Mouse (Mus musculus) ES-E14 (cell line): ENCODE results near the gene Tmem163. TPM values are rescaled to one million over a fixed set of nuclear protein-coding genes. Genes with fewer than 3 reads are reported as not detected.

Source experiments
- DNase-seq: peaks from one replicate; pipeline ENCODE4 v3.0.0-alpha.2; 2013; ENCODE audit warnings: low read depth, low spot score
- H3K27ac ChIP-seq: 2 replicates; pipeline ENCODE4 v1.5.1; 2012; ENCODE audit warnings: low read depth, mild to moderate bottlenecking, low read length, moderate library complexity, mixed read lengths; ENCODE audit not compliant: poor library complexity, insufficient read depth, severe bottlenecking
- H3K36me3 ChIP-seq: 2 replicates; pipeline ENCODE4 v1.6.1; 2012; ENCODE audit warnings: mild to moderate bottlenecking, low read length, moderate library complexity, mixed read lengths; ENCODE audit not compliant: control insufficient read depth, poor library complexity, insufficient read depth, severe bottlenecking
- H3K4me1 ChIP-seq, 2 experiments: fragments of 150-350 bp in 1 of 2; sonication (generic) in 1 of 2; 2 replicates each; pipeline ENCODE4 v1.6.1; 2012; ENCODE audit warnings: low read length in 2 of 2, mild to moderate bottlenecking in 1 of 2, mixed read lengths in 1 of 2; ENCODE audit not compliant: control insufficient read depth in 2 of 2, insufficient read depth in 2 of 2, poor library complexity in 1 of 2
- H3K4me3 ChIP-seq, 2 experiments: fragments of 150-350 bp in 1 of 2; sonication (generic) in 1 of 2; 2 replicates each; pipeline ENCODE4 v1.5.1; 2012; ENCODE audit warnings: low read length in 2 of 2, low read depth in 1 of 2, mild to moderate bottlenecking in 1 of 2, mixed read lengths in 1 of 2; ENCODE audit not compliant: insufficient read depth in 1 of 2, poor library complexity in 1 of 2, severe bottlenecking in 1 of 2
- H3K9ac ChIP-seq: 2 replicates; pipeline ENCODE4 v1.6.1; 2012; ENCODE audit warnings: low read depth, mild to moderate bottlenecking, low read length, mixed read lengths; ENCODE audit not compliant: poor library complexity, insufficient read depth, severe bottlenecking
- H3K9me3 ChIP-seq: fragments of 150-350 bp; sonication (generic); 2 replicates; pipeline ENCODE4 v1.6.1; 2012; ENCODE audit warnings: low read depth, mild to moderate bottlenecking, low read length; ENCODE audit not compliant: control insufficient read depth, insufficient read depth
- CHD2 ChIP-seq: IDR thresholded peaks from 2 replicates; pipeline ENCODE4 v1.6.1; 2014; ENCODE audit warnings: mild to moderate bottlenecking, low read depth, low read length, inconsistent platforms
- HCFC1 ChIP-seq: IDR thresholded peaks from 2 replicates; pipeline ENCODE4 v1.6.1; 2012; ENCODE audit warnings: low read length, inconsistent platforms, borderline replicate concordance; ENCODE audit not compliant: insufficient read depth
- MAFK ChIP-seq: IDR thresholded peaks from 2 replicates; pipeline ENCODE4 v1.6.1; 2014; ENCODE audit warnings: mild to moderate bottlenecking, low read depth, low read length, inconsistent platforms; ENCODE audit not compliant: insufficient read depth
- ZC3H11A ChIP-seq: IDR thresholded peaks from 2 replicates; pipeline ENCODE4 v1.6.1; 2012; ENCODE audit warnings: low read depth, mild to moderate bottlenecking, inconsistent platforms, low read length, borderline replicate concordance
- ZNF384 ChIP-seq: IDR thresholded peaks from 2 replicates; pipeline ENCODE4 v1.6.1; 2012; ENCODE audit warnings: low read depth, low read length, inconsistent platforms
- in situ Hi-C, 2 experiments: fragments of 600-800 bp; cut with MboI; formaldehyde crosslinking; loops; one replicate each; pipeline ENCODE4 v1.15.1; 2025; ENCODE audit warnings: low sequenced_read_pairs in 2 of 2, inconsistent platforms in 1 of 2; ENCODE audit not compliant: unreplicated experiment in 2 of 2
- total RNA-seq: library from RNA; depleted of rRNA; stranded (reverse); fragments of 300-350 nt; gene quantifications from 2 replicates; pipeline ENCODE4 v1.2.3, GENCODE M21; 2012

The Tmem163 gene
- total RNA-seq, 1 experiment: 0.18 TPM

- H3K9me3 ChIP-seq: no peaks in the 10 kb centered on the region
- no peak overlapping the region for H3K4me3 ChIP-seq
- H3K9ac ChIP-seq: no peak overlapping the region
- no peak for DNase-seq
- H3K36me3 ChIP-seq: no peaks in the 10 kb centered on the region; the same call in 1 of the 2 replicates
- no peak for TF ChIP-seq CHD2
- no peak for TF ChIP-seq MAFK
- TF ChIP-seq ZNF384: no peak
- TF ChIP-seq HCFC1: no peak
- no peak for TF ChIP-seq ZC3H11A
- in situ Hi-C loops: loop anchor here in 1 of 2 experiments (25.0 kb wide), 1 partner anchor 452 kb away; no protein-coding TSS in a partner anchor
- H3K4me1 ChIP-seq: peaks cover 0 to 5% of the 10 kb centered on the region in 2 experiments; a peak in 1 of 4 replicates
- no peak overlapping the region for H3K27ac ChIP-seq
These were observed 215.3 kb downstream of the Tmem163 start for GRCm38 (mm10) chr1:127464041-127464440.

GRCm38 (mm10) chr1:127461017-127461416, 218.3 kb downstream of the Tmem163 start:
- in situ Hi-C loops: loop anchor here in 1 of 2 experiments (25.0 kb wide), 1 partner anchor 449 kb away; no protein-coding TSS in a partner anchor
- DNase-seq: no peak
- H3K36me3 ChIP-seq: no peaks in the 10 kb centered on the region; the same call in 1 of the 2 replicates
- TF ChIP-seq CHD2 (no peak), HCFC1 (no peak), ZNF384 (no peak), MAFK (no peak), ZC3H11A (no peak)
- H3K4me3 ChIP-seq: no peak overlapping the region
- peaks cover 0 to 5% of the 10 kb centered on the region in 2 experiments; a peak in 1 of 4 replicates for H3K4me1 ChIP-seq
- H3K9ac ChIP-seq: no peak overlapping the region
- H3K27ac ChIP-seq: no peak overlapping the region
- H3K9me3 ChIP-seq: no peaks in the 10 kb centered on the region

GRCm38 (mm10) chr1:127459576-127459975, 219.8 kb downstream of the Tmem163 start:
- H3K9ac ChIP-seq: no peak overlapping the region
- DNase-seq: no peak
- TF ChIP-seq CHD2: no peak
- TF ChIP-seq ZC3H11A: no peak
- TF ChIP-seq ZNF384: no peak
- no peak for TF ChIP-seq HCFC1
- no peak for TF ChIP-seq MAFK
- in situ Hi-C loops: loop anchor here in 1 of 2 experiments (25.0 kb wide), 1 partner anchor 447 kb away; no protein-coding TSS in a partner anchor
- no peaks in the 10 kb centered on the region; the same call in 1 of the 2 replicates for H3K36me3 ChIP-seq
- no peak overlapping the region for H3K4me3 ChIP-seq
- H3K9me3 ChIP-seq: no peaks in the 10 kb centered on the region
- H3K27ac ChIP-seq: no peak overlapping the region
- peaks cover 0 to 5% of the 10 kb centered on the region in 2 experiments; a peak in 1 of 4 replicates for H3K4me1 ChIP-seq

DNA sequence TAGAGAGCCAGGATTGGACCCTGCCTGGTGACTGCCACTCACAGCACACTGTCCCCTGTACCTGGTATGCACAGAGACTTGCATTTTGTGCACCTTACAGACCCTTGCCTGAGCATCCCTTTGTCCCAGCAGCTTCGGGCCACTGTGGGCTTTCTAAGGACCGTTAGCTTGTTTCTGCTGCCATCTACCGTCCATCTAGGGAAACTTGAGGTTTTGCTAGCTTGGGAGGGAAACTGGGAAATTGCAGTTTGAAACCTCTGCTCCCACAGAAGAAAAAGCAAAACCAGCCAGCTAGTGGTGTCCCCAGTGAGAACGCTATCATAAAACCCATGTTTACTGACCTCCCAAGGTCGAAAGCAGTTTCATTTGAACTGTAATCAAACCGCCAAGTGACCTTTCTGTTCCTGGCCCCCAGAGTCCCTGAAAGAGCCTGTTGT, 220.3 kb downstream of the Tmem163 start:
- peak; percentile 77; the same call in 1 of the 2 replicates for TF ChIP-seq ZC3H11A
- no peak for TF ChIP-seq ZNF384
- no peak for TF ChIP-seq CHD2
- TF ChIP-seq MAFK: no peak
- TF ChIP-seq HCFC1: no peak
- Histone ChIP-seq H3K36me3 (no peaks in the 10 kb centered on the region; the same call in 1 of the 2 replicates), H3K9me3 (no peaks in the 10 kb centered on the region), H3K27ac (no peak overlapping the region), H3K9ac (no peak overlapping the region), H3K4me1 (peaks cover 0 to 5% of the 10 kb centered on the region in 2 experiments; a peak in 1 of 4 replicates), H3K4me3 (no peak overlapping the region)
- in situ Hi-C loops: loop anchor here in 1 of 2 experiments (25.0 kb wide), 1 partner anchor 447 kb away; no protein-coding TSS in a partner anchor
- peak; percentile 60 for DNase-seq
